Mouse (Mus musculus) adrenal gland, postnatal 25 days (tissue): ENCODE measurements around the gene Bnip2. TPM values are rescaled to one million over a fixed set of nuclear protein-coding genes. Genes with fewer than 3 reads are reported as not detected.

Source experiments
- DNase-seq: peaks from one replicate; pipeline ENCODE4 v3.0.0; 2021; ENCODE audit warnings: mixed read lengths
- long read RNA-seq: library from polyadenylated mRNA; stranded (forward); transcript quantifications from one replicate; pipeline ENCODE4 v2.0.0, GENCODE M21; 2021
- total RNA-seq: library from RNA; stranded (reverse); gene quantifications from 2 replicates; pipeline ENCODE4 v1.2.3, GENCODE M21; 2021

The Bnip2 gene
- 98.6 and 103 TPM in 2 replicates for total RNA-seq
- long read RNA-seq, transcript Bnip2-201 (11 exons, 2,464 nt): major isoform, 77 of 158 reads
- long read RNA-seq, transcript Bnip2-202 (10 exons, 2,328 nt): minor isoform, 51 of 158 reads
- long read RNA-seq, partial matches to known transcripts: 4 of 158 reads
- long read RNA-seq, other reads (novel, unspliced or antisense): 22 of 158 reads

- peak; percentile 98 for DNase-seq
These were observed at the start of gene Bnip2 for GRCm38 (mm10) chr9:69989303-69990121. Gene Bnip2 (plus strand): TSS chr9:69989466.

- DNase-seq: peak; percentile 15
These were observed 48.3 kb upstream of the Bnip2 start for GRCm38 (mm10) chr9:69940839-69941490.

GRCm38 (mm10) chr9:69941556-69941955 is 47.7 kb upstream of the Bnip2 start:
- DNase-seq: no peak

GRCm38 (mm10) chr9:69948964-69949363 is 40.3 kb upstream of the Bnip2 start:
- DNase-seq: peak; percentile 49

- DNase-seq: peak; percentile 4
These were observed 39.6 kb upstream of the Bnip2 start for GRCm38 (mm10) chr9:69949641-69950040.

- DNase-seq: no peak
These were observed 28.3 kb upstream of the Bnip2 start for GRCm38 (mm10) chr9:69961007-69961406.

- DNase-seq: no peak
These were observed 24.9 kb upstream of the Bnip2 start for GRCm38 (mm10) chr9:69964370-69964769.

- no peak for DNase-seq
These were observed 3.7 kb upstream of the Bnip2 start for GRCm38 (mm10) chr9:69985526-69985925.

GRCm38 (mm10) chr9:69986063-69986462 is 3.2 kb upstream of the Bnip2 start:
- no peak for DNase-seq

GRCm38 (mm10) chr9:69986571-69986970 is 2.7 kb upstream of the Bnip2 start:
- no peak for DNase-seq

GRCm38 (mm10) chr9:69987579-69987978 is 1.7 kb upstream of the Bnip2 start:
- peak; percentile 51 for DNase-seq

GRCm38 (mm10) chr9:69988706-69989302 is 462 bp upstream of the Bnip2 start:
- no peak for DNase-seq

GRCm38 (mm10) chr9:69990346-69990745 is 1.1 kb downstream of the Bnip2 start:
- no peak for DNase-seq

GRCm38 (mm10) chr9:69992841-69993277 is 3.6 kb downstream of the Bnip2 start:
- no peak for DNase-seq

GRCm38 (mm10) chr9:69993479-69993878 is 4.2 kb downstream of the Bnip2 start:
- DNase-seq: no peak

GRCm38 (mm10) chr9:69994547-69994946 is 5.3 kb downstream of the Bnip2 start:
- no peak for DNase-seq

GRCm38 (mm10) chr9:69999318-69999717 is 10.1 kb downstream of the Bnip2 start:
- no peak for DNase-seq

GRCm38 (mm10) chr9:70003516-70003915 is 14.2 kb downstream of the Bnip2 start:
- DNase-seq: no peak

- DNase-seq: no peak
These were observed 17.7 kb downstream of the Bnip2 start for GRCm38 (mm10) chr9:70006984-70007383.

- no peak for DNase-seq
These were observed 18.4 kb downstream of the Bnip2 start for GRCm38 (mm10) chr9:70007506-70008248.

- no peak for DNase-seq
These were observed 20.6 kb downstream of the Bnip2 start for GRCm38 (mm10) chr9:70009754-70010304.
